Mouse (Mus musculus) midbrain, postnatal 0 days (tissue): ENCODE data around the gene Lcp2. TPM values are rescaled to one million over a fixed set of nuclear protein-coding genes. Genes with fewer than 3 reads are reported as not detected.

Source experiments
- ATAC-seq: fragments of 200-750 bp; cut with Nextera tagmentation; 2 replicates; pipeline ENCODE4 v1.8.0; 2017; ENCODE audit warnings: moderate number of reproducible peaks, mild to moderate bottlenecking, moderate TSS enrichment, moderate library complexity; ENCODE audit not compliant: low FRiP score
- DNase-seq: peaks from one replicate; pipeline ENCODE4 v3.0.0-alpha.2; 2015; ENCODE audit warnings: low spot score
- H3K27ac ChIP-seq: fragments of 300-500 bp; sonication (generic); 2 replicates; pipeline ENCODE4 v1.5.1; 2014; ENCODE audit warnings: low read depth, mild to moderate bottlenecking, low read length, mixed read lengths
- H3K27me3 ChIP-seq: fragments of 300-500 bp; sonication (generic); 2 replicates; pipeline ENCODE4 v1.6.1; 2014; ENCODE audit warnings: low read length, control low read depth, mixed read lengths; ENCODE audit not compliant: insufficient read depth
- H3K36me3 ChIP-seq: fragments of 300-500 bp; sonication (generic); 2 replicates; pipeline ENCODE4 v1.6.1; 2014; ENCODE audit warnings: low read length, control low read depth, mixed read lengths; ENCODE audit not compliant: insufficient read depth
- H3K4me1 ChIP-seq: fragments of 300-500 bp; sonication (generic); 2 replicates; pipeline ENCODE4 v1.6.1; 2014; ENCODE audit warnings: mild to moderate bottlenecking, control low read depth, antibody characterized with exemption, low read length, mixed read lengths; ENCODE audit not compliant: insufficient read depth
- H3K4me2 ChIP-seq: fragments of 300-500 bp; sonication (generic); 2 replicates; pipeline ENCODE4 v1.6.1; 2014; ENCODE audit warnings: low read depth, mild to moderate bottlenecking, low read length, mixed read lengths; ENCODE audit not compliant: poor library complexity, severe bottlenecking
- H3K4me3 ChIP-seq: fragments of 300-500 bp; sonication (generic); 2 replicates; pipeline ENCODE4 v1.5.1; 2014; ENCODE audit warnings: low read depth, mild to moderate bottlenecking, low read length, moderate library complexity
- H3K9ac ChIP-seq: fragments of 300-500 bp; sonication (generic); replicated peaks from 2 replicates; pipeline ENCODE4 v1.6.1; 2014; ENCODE audit warnings: mild to moderate bottlenecking, low read length, moderate library complexity, mixed read lengths; ENCODE audit not compliant: poor library complexity, severe bottlenecking
- H3K9me3 ChIP-seq: fragments of 300-500 bp; sonication (generic); 2 replicates; pipeline ENCODE4 v1.6.1; 2016; ENCODE audit warnings: low read length, control low read depth
- CTCF ChIP-seq: IDR thresholded peaks from 2 replicates; pipeline ENCODE4 v1.5.1; 2016; ENCODE audit warnings: antibody characterized with exemption, mild to moderate bottlenecking
- WGBS: fragments of 180-500 bp; shearing (Covaris S2); extraction: QIAGEN DNeasy Blood & Tissue Kit; methylation state at CpG from one replicate; pipeline ENCODE4 v1.1.7; 2014; 5-methylcytosine and 5-hydroxymethylcytosine counted together
- polyA plus RNA-seq: library from polyadenylated mRNA; unstranded; fragments of >200 nt; fragmentation: Nextera tagmentation; extraction: Ambion mirVana; gene quantifications from 2 replicates; pipeline ENCODE4 v1.2.1, GENCODE M21; 2015
- total RNA-seq: library from RNA; depleted of rRNA; stranded (reverse); fragments of >200 nt; gene quantifications from 2 replicates; pipeline ENCODE4 v1.2.3, GENCODE M21; 2014

Gene Lcp2
- total and polyA plus RNA-seq, 2 experiments from 2014 or later: 2.7 to 4.9 TPM

DNA sequence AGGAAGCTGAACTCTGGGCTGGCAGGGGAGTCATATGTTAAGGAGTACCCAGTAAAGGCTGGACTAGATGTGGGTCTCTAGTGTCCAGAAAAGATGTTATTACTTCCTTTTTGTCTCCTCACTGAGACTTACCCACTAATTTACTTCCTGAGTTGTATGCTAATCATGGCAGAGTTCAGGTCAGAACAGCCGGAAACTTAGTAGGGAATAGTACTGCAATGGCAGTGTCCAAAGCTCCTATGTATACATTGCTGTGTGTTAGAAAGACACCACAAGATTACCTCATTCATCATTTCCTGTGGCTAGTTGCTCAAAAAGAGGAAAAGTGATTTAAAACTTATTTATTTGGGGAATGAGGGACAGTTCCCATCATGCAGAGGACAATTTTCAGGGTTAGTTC is 21.6 kb upstream of the Lcp2 start:
- ATAC-seq (no peak), DNase-seq (no peak)
- WGBS: 94% methylated on average over 1 of the region's 1 CpGs
- Histone ChIP-seq H3K9me3 (no peaks in the 10 kb centered on the region), H3K9ac (no peak overlapping the region), H3K27me3 (no peaks in the 10 kb centered on the region), H3K27ac (no peak overlapping the region), H3K4me3 (no peak overlapping the region), H3K36me3 (no peaks in the 10 kb centered on the region), H3K4me2 (no peak overlapping the region), H3K4me1 (no peaks in the 10 kb centered on the region)
- TF ChIP-seq CTCF: no peak

DNA sequence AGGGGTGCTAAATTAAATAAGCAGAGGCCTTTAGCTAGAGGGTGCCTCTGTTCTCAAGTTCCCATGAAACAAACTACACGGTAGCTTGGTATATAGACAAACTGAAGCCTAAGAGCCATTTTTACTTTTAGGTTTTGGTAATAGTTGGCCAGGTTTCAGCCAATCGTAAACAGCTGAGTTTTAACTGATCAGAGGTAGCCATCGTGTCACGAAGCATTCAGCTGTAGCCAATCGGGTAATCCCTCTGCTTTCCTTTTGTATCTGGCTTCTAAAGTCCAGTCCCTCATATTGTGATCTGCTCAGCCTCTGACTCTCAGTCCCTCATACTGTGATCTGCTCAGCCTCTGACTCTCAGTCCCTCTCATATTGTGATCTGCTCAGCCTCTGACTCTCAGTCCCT is 17.1 kb upstream of the Lcp2 start:
- WGBS: 29% methylated on average over 5 of the region's 5 CpGs
- H3K4me2 ChIP-seq: no peak overlapping the region
- H3K4me3 ChIP-seq: no peak overlapping the region
- H3K27ac ChIP-seq: no peak overlapping the region
- DNase-seq: no peak
- no peaks in the 10 kb centered on the region for H3K27me3 ChIP-seq
- H3K9ac ChIP-seq: no peak overlapping the region
- H3K36me3 ChIP-seq: no peaks in the 10 kb centered on the region
- H3K4me1 ChIP-seq: no peaks in the 10 kb centered on the region
- no peaks in the 10 kb centered on the region for H3K9me3 ChIP-seq
- TF ChIP-seq CTCF: no peak
- ATAC-seq: no peak

- DNase-seq: no peak
Measured at GRCm38 (mm10) chr11:34031015-34031805, 15.5 kb upstream of the Lcp2 start.

GRCm38 (mm10) chr11:34034008-34034505 is 12.7 kb upstream of the Lcp2 start:
- DNase-seq: no peak
- H3K27me3 ChIP-seq: no peaks in the 10 kb centered on the region
- ATAC-seq: no peak
- no peak for TF ChIP-seq CTCF
- H3K36me3 ChIP-seq: no peaks in the 10 kb centered on the region
- no peaks in the 10 kb centered on the region for H3K4me1 ChIP-seq
- no peak overlapping the region for H3K9ac ChIP-seq
- H3K27ac ChIP-seq: no peak overlapping the region
- H3K4me2 ChIP-seq: no peak overlapping the region
- WGBS: 88% methylated on average over 5 of the region's 5 CpGs
- no peaks in the 10 kb centered on the region for H3K9me3 ChIP-seq
- H3K4me3 ChIP-seq: no peak overlapping the region

More at GRCm38 (mm10) chr11:34031015-34031805, 15.5 kb upstream of the Lcp2 start:
- no peaks in the 10 kb centered on the region for H3K36me3 ChIP-seq
- no peak for ATAC-seq
- H3K9me3 ChIP-seq: no peaks in the 10 kb centered on the region
- H3K27me3 ChIP-seq: no peaks in the 10 kb centered on the region
- no peak overlapping the region for H3K4me2 ChIP-seq
- H3K4me1 ChIP-seq: no peaks in the 10 kb centered on the region
- no peak overlapping the region for H3K9ac ChIP-seq
- no peak for TF ChIP-seq CTCF
- H3K27ac ChIP-seq: no peak overlapping the region
- H3K4me3 ChIP-seq: no peak overlapping the region
- WGBS: 74% methylated on average over 8 of the region's 8 CpGs

GRCm38 (mm10) chr11:34034794-34035193 is 11.9 kb upstream of the Lcp2 start:
- Histone ChIP-seq H3K4me2 (no peak overlapping the region), H3K9me3 (no peaks in the 10 kb centered on the region), H3K27ac (no peak overlapping the region), H3K9ac (no peak overlapping the region), H3K4me3 (no peak overlapping the region), H3K27me3 (no peaks in the 10 kb centered on the region), H3K36me3 (no peaks in the 10 kb centered on the region), H3K4me1 (no peaks in the 10 kb centered on the region)
- no peak for TF ChIP-seq CTCF
- WGBS: 81% methylated on average over 2 of the region's 2 CpGs
- no peak for DNase-seq
- ATAC-seq: no peak

GRCm38 (mm10) chr11:34035909-34036658 is 10.6 kb upstream of the Lcp2 start:
- no peak for ATAC-seq
- WGBS: 89% methylated on average over 5 of the region's 5 CpGs
- TF ChIP-seq CTCF: no peak

More at GRCm38 (mm10) chr11:34035909-34036658, 10.6 kb upstream of the Lcp2 start:
- H3K4me1 ChIP-seq: no peaks in the 10 kb centered on the region
- H3K27ac ChIP-seq: no peak overlapping the region
- no peaks in the 10 kb centered on the region for H3K36me3 ChIP-seq
- no peaks in the 10 kb centered on the region for H3K27me3 ChIP-seq
- DNase-seq: no peak
- no peak overlapping the region for H3K4me3 ChIP-seq
- no peaks in the 10 kb centered on the region for H3K9me3 ChIP-seq
- no peak overlapping the region for H3K4me2 ChIP-seq
- no peak overlapping the region for H3K9ac ChIP-seq
